Mouse (Mus musculus): ENCODE data around the gene Ccdc154. TPM values are rescaled to one million over a fixed set of nuclear protein-coding genes. Genes with fewer than 3 reads are reported as not detected.

Gene Ccdc154
- polyA plus RNA-seq, 1 experiment from 2014 or later: not detected

Other genes with a start within 250 kb of the Ccdc154 start
- 79.1 and 85.0 TPM in 2 replicates for gene Mapk8ip3, start 225.5 kb upstream of the Ccdc154 start, polyA plus RNA-seq (2015; fragmentation: Nextera tagmentation; extraction: Ambion mirVana)
- gene Jpt2, start 201.8 kb upstream of the Ccdc154 start, polyA plus RNA-seq (2015; fragmentation: Nextera tagmentation; extraction: Ambion mirVana): 104 and 116 TPM in 2 replicates
- 6.3 and 7.1 TPM in 2 replicates for gene Cramp1l, start 146.7 kb upstream of the Ccdc154 start, polyA plus RNA-seq (2015; fragmentation: Nextera tagmentation; extraction: Ambion mirVana)
- 18.3 and 18.8 TPM in 2 replicates for gene Ift140, start 146.4 kb upstream of the Ccdc154 start, polyA plus RNA-seq (2015; fragmentation: Nextera tagmentation; extraction: Ambion mirVana)
- 10.8 and 11.5 TPM in 2 replicates for gene Tmem204, start 78.9 kb upstream of the Ccdc154 start, polyA plus RNA-seq (2015; fragmentation: Nextera tagmentation; extraction: Ambion mirVana)
- 41.9 and 45.5 TPM in 2 replicates for gene Telo2, start 46.5 kb upstream of the Ccdc154 start, polyA plus RNA-seq (2015; fragmentation: Nextera tagmentation; extraction: Ambion mirVana)
- gene Ptx4, start 41.7 kb upstream of the Ccdc154 start, polyA plus RNA-seq (2015; fragmentation: Nextera tagmentation; extraction: Ambion mirVana): not detected in 2 replicates
- 24.9 and 30.4 TPM in 2 replicates for gene Clcn7, start 29.1 kb upstream of the Ccdc154 start, polyA plus RNA-seq (2015; fragmentation: Nextera tagmentation; extraction: Ambion mirVana)
- gene Gm38655, start 13.0 kb downstream of the Ccdc154 start, polyA plus RNA-seq (2015; fragmentation: Nextera tagmentation; extraction: Ambion mirVana): not detected in 2 replicates
- 33.1 and 35.0 TPM in 2 replicates for gene BC003965, start 22.1 kb downstream of the Ccdc154 start, polyA plus RNA-seq (2015; fragmentation: Nextera tagmentation; extraction: Ambion mirVana)
- 11.3 and 11.9 TPM in 2 replicates for gene Unkl, start 25.9 kb downstream of the Ccdc154 start, polyA plus RNA-seq (2015; fragmentation: Nextera tagmentation; extraction: Ambion mirVana)
- gene Gnptg, start 77.7 kb downstream of the Ccdc154 start, polyA plus RNA-seq (2015; fragmentation: Nextera tagmentation; extraction: Ambion mirVana): 91.6 and 94.0 TPM in 2 replicates
- 59.6 and 62.9 TPM in 2 replicates for gene Tsr3, start 77.7 kb downstream of the Ccdc154 start, polyA plus RNA-seq (2015; fragmentation: Nextera tagmentation; extraction: Ambion mirVana)
- 6.4 and 6.5 TPM in 2 replicates for gene Baiap3, start 93.9 kb downstream of the Ccdc154 start, polyA plus RNA-seq (2015; fragmentation: Nextera tagmentation; extraction: Ambion mirVana)
- 566 and 573 TPM in 2 replicates for gene Ube2i, start 112.2 kb downstream of the Ccdc154 start, polyA plus RNA-seq (2015; fragmentation: Nextera tagmentation; extraction: Ambion mirVana)
- not detected in 2 replicates for gene Prss34, start 135.9 kb downstream of the Ccdc154 start, polyA plus RNA-seq (2015; fragmentation: Nextera tagmentation; extraction: Ambion mirVana)
- gene Prss28, start 146.2 kb downstream of the Ccdc154 start, polyA plus RNA-seq (2015; fragmentation: Nextera tagmentation; extraction: Ambion mirVana): not detected in 2 replicates
- not detected in 2 replicates for gene Prss29, start 156.2 kb downstream of the Ccdc154 start, polyA plus RNA-seq (2015; fragmentation: Nextera tagmentation; extraction: Ambion mirVana)
- gene Tpsab1, start 183.1 kb downstream of the Ccdc154 start, polyA plus RNA-seq (2015; fragmentation: Nextera tagmentation; extraction: Ambion mirVana): 0.08 TPM in 1 of 2 replicates, not detected in the other
- 0.14 TPM in 1 of 2 replicates, not detected in the other for gene Tpsb2, start 203.8 kb downstream of the Ccdc154 start, polyA plus RNA-seq (2015; fragmentation: Nextera tagmentation; extraction: Ambion mirVana)
- 0.85 and 0.90 TPM in 2 replicates for gene Tpsg1, start 206.8 kb downstream of the Ccdc154 start, polyA plus RNA-seq (2015; fragmentation: Nextera tagmentation; extraction: Ambion mirVana)